Mouse (Mus musculus) cerebellum, adult (tissue): Measurements from ENCODE around the gene Ntrk1.
A peak's percentile ranks its signal among the peaks of the same experiment; 100 is the strongest.

Source experiments
- ATAC-seq: cut with Nextera tagmentation; 2 replicates; pipeline ENCODE4 v1.9.2; 2017; ENCODE audit warnings: mild to moderate bottlenecking, moderate library complexity, mixed read lengths; ENCODE audit not compliant: insufficient number of reproducible peaks, low FRiP score, low TSS enrichment

The Ntrk1 gene

GRCm38 (mm10) chr3:87789248-87789647 lies 5.7 kb downstream of the Ntrk1 start:
- no peak for ATAC-seq

- ATAC-seq, result no peak
These were observed 9.2 kb downstream of the Ntrk1 start for GRCm38 (mm10) chr3:87785626-87786214.

- no peak for ATAC-seq
These were observed 9.8 kb downstream of the Ntrk1 start for GRCm38 (mm10) chr3:87785156-87785555.

GRCm38 (mm10) chr3:87783282-87784023 lies 11.5 kb downstream of the Ntrk1 start:
- ATAC-seq, result 0 out of 2 replicates have a peak, but pooled peaks have one; percentile 24

GRCm38 (mm10) chr3:87779086-87779485 lies 15.9 kb downstream of the Ntrk1 start:
- ATAC-seq, result no peak

- no peak for ATAC-seq
These were observed 16.7 kb downstream of the Ntrk1 start for GRCm38 (mm10) chr3:87778283-87778682.

GRCm38 (mm10) chr3:87771088-87771487 lies 23.9 kb downstream of the Ntrk1 start:
- no peak for ATAC-seq

- ATAC-seq, result no peak
These were observed 24.7 kb downstream of the Ntrk1 start for GRCm38 (mm10) chr3:87770280-87770679.

- no peak for ATAC-seq
These were observed 25.5 kb downstream of the Ntrk1 start for GRCm38 (mm10) chr3:87769506-87769905.

- ATAC-seq, result no peak
These were observed 26.1 kb downstream of the Ntrk1 start for GRCm38 (mm10) chr3:87768844-87769243.

- ATAC-seq, result no peak
These were observed 26.5 kb downstream of the Ntrk1 start for GRCm38 (mm10) chr3:87768431-87768830.

- ATAC-seq, result no peak
These were observed 27.2 kb downstream of the Ntrk1 start for GRCm38 (mm10) chr3:87767764-87768163.

GRCm38 (mm10) chr3:87766284-87766667 lies 28.7 kb downstream of the Ntrk1 start:
- no peak for ATAC-seq

- no peak for ATAC-seq
These were observed 29.2 kb downstream of the Ntrk1 start for GRCm38 (mm10) chr3:87765631-87766283.

- no peak for ATAC-seq
These were observed 29.9 kb downstream of the Ntrk1 start for GRCm38 (mm10) chr3:87765091-87765490.

GRCm38 (mm10) chr3:87764506-87764905 lies 30.5 kb downstream of the Ntrk1 start:
- no peak for ATAC-seq

- no peak for ATAC-seq
These were observed 31.2 kb downstream of the Ntrk1 start for GRCm38 (mm10) chr3:87763683-87764289.

GRCm38 (mm10) chr3:87763202-87763601 lies 31.8 kb downstream of the Ntrk1 start:
- ATAC-seq, result no peak

- no peak for ATAC-seq
These were observed 33.3 kb downstream of the Ntrk1 start for GRCm38 (mm10) chr3:87761408-87762375.

- ATAC-seq, result no peak
These were observed 36.3 kb downstream of the Ntrk1 start for GRCm38 (mm10) chr3:87758641-87759040.
